Comparison of ENCODE assay signal across 16 mouse cellular contexts in genomic region chr1:184870646-184871385, GRCm38 (mm10). TPM values are rescaled to one million over a fixed set of nuclear protein-coding genes. Genes with fewer than 3 reads are reported as not detected.
DNase-seq lines count a peak whose midpoint lies in the region; ATAC-seq and TF ChIP-seq lines count a peak whose summit lies in the region.
"Had no signal": no experiment of that assay in that cellular context is flagged by ENCODE, and none has a peak within 500 bp of the region (broad histone marks: within the 10 kb centered on the region; RNA-seq: fewer than 3 reads in every experiment).

No protein-coding gene starts in this region.

- H3K4me2 ChIP-seq in stomach, embryonic 16.5 days (ENCODE audit: low read depth, low read length), result no peak overlapping the region
- H3K4me2 ChIP-seq in stomach, postnatal 0 days (replicated peaks; ENCODE audit: low read depth), result no peak overlapping the region
- H3K4me2 ChIP-seq: embryonic facial prominence, embryonic 15.5 days; hindbrain, embryonic 14.5 days had no signal

- no peaks in the 10 kb centered on the region for H3K36me3 ChIP-seq in stomach, embryonic 16.5 days (ENCODE audit: control insufficient read depth, insufficient read depth, low read length)
- H3K36me3 ChIP-seq in stomach, postnatal 0 days (ENCODE audit: control insufficient read depth, insufficient read depth, low read length), result no peaks in the 10 kb centered on the region
- H3K36me3 ChIP-seq: embryonic facial prominence, embryonic 15.5 days had no signal

- peaks cover 22% of the 10 kb centered on the region for H3K4me1 ChIP-seq in stomach, embryonic 16.5 days (ENCODE audit: control insufficient read depth, insufficient read depth, low read length)
- peaks cover 7% of the 10 kb centered on the region for H3K4me1 ChIP-seq in stomach, postnatal 0 days (replicated peaks; ENCODE audit: control insufficient read depth, insufficient read depth)

- 75% methylated on average over 11 of the region's 11 CpGs for WGBS in stomach, embryonic 16.5 days
- 76% methylated on average over 11 of the region's 11 CpGs for WGBS in stomach, postnatal 0 days

- H3K9ac ChIP-seq in stomach, embryonic 16.5 days (ENCODE audit: low read length), result no peak overlapping the region
- no peak overlapping the region for H3K9ac ChIP-seq in stomach, postnatal 0 days (ENCODE audit: low read length)
- H3K9ac ChIP-seq: embryonic facial prominence, embryonic 15.5 days; hindbrain, embryonic 14.5 days had no signal

- H3K27ac ChIP-seq in layer of hippocampus, adult 2 months, result peak overlapping the region; percentile 14; the same call in 1 of the 2 replicates
- H3K27ac ChIP-seq in stomach, embryonic 16.5 days (ENCODE audit: low read length), result peak overlapping the region; percentile 42; the same call in 1 of the 2 replicates
- H3K27ac ChIP-seq in stomach, postnatal 0 days (replicated peaks), result no peak overlapping the region
- H3K27ac ChIP-seq: hindbrain, embryonic 14.5 days had no signal

- no peak for DNase-seq in layer of hippocampus, adult 2 months (ENCODE audit: low spot score in 2 of 2)
- DNase-seq in layer of hippocampus, adult 9-11 months, result no peak
- no peak for DNase-seq in stomach, postnatal 0 days (ENCODE audit: low spot score)
- peak; percentile 43 to 72 for DNase-seq in kidney, postnatal 25 days
- no peak for DNase-seq in ovary, adult 18-20 months (ENCODE audit: low spot score)
- DNase-seq: cerebellum, adult 9-10 months; heart, postnatal 10 days; layer of hippocampus, postnatal 36 days; thymus, adult 2 months had no signal

- no peaks in the 10 kb centered on the region for H3K9me3 ChIP-seq in stomach, embryonic 16.5 days (replicated peaks; ENCODE audit: control insufficient read depth, low read length)
- H3K9me3 ChIP-seq in stomach, postnatal 0 days (ENCODE audit: control insufficient read depth, low read length), result no peaks in the 10 kb centered on the region
- H3K9me3 ChIP-seq: embryonic facial prominence, embryonic 15.5 days had no signal

- no peak for TF ChIP-seq CTCF in layer of hippocampus, adult 2 months (conservative IDR thresholded peaks at IDR 0.05)
- no peak for TF ChIP-seq CTCF in stomach, postnatal 0 days (IDR thresholded peaks at IDR 0.05; ENCODE audit: low read depth)

- no peak for TF ChIP-seq EP300 in stomach, postnatal 0 days (optimal IDR thresholded peaks at IDR 0.05)

- H3K27me3 ChIP-seq in stomach, embryonic 16.5 days (ENCODE audit: control insufficient read depth, insufficient read depth, low read length), result no peaks in the 10 kb centered on the region
- H3K27me3 ChIP-seq in stomach, postnatal 0 days (ENCODE audit: control insufficient read depth, insufficient read depth, low read length), result no peaks in the 10 kb centered on the region
- H3K27me3 ChIP-seq: embryonic facial prominence, embryonic 15.5 days had no signal

- H3K4me3 ChIP-seq in layer of hippocampus, adult 2 months, result no peak overlapping the region
- H3K4me3 ChIP-seq in stomach, embryonic 16.5 days (replicated peaks; ENCODE audit: low read length), result no peak overlapping the region
- H3K4me3 ChIP-seq in stomach, postnatal 0 days (ENCODE audit: low read depth, low read length), result no peak overlapping the region
- H3K4me3 ChIP-seq: embryonic facial prominence, embryonic 15.5 days had no signal

- ATAC-seq in stomach, embryonic 16.5 days (ENCODE audit: insufficient read depth, low FRiP score), result no peak
- ATAC-seq in stomach, postnatal 0 days (ENCODE audit: low FRiP score, low TSS enrichment), result no peak
- ATAC-seq in megakaryocyte-erythroid progenitor cell, adult 5-6 weeks (replicated peaks; ENCODE audit: low FRiP score, low TSS enrichment, poor library complexity, severe bottlenecking), result no peak

RNA-seq across cellular contexts. Expression of gene C130074G19Rik, which starts 12.2 kb away (rescaled TPM):
- total RNA-seq in layer of hippocampus, adult 2 months (2021), result 1 to 10 TPM; 7.1 to 8.3 TPM
- 1.5 and 2.2 TPM in 2 replicates for polyA plus RNA-seq in stomach, embryonic 16.5 days (2015; fragmentation: Nextera tagmentation; extraction: Ambion mirVana)
- polyA plus RNA-seq in stomach, postnatal 0 days (2015; fragmentation: Nextera tagmentation; extraction: Ambion mirVana), result 1.9 TPM in 2 replicates
- total RNA-seq in megakaryocyte-erythroid progenitor cell, adult 5-6 weeks (2014; fragmentation: Nextera tagmentation), result not detected in 2 replicates
- not detected in 2 replicates for total RNA-seq in megakaryocyte-erythroid progenitor cell, adult 5-6 weeks (2017)
- total RNA-seq: megakaryocyte progenitor cell, adult 5-6 weeks; MEL had no signal

RNA-seq across cellular contexts. Expression of gene Marc2, which starts 24.6 kb away (rescaled TPM):
- total RNA-seq in layer of hippocampus, adult 2 months (2021), result 100 to 1,000 TPM; 103 to 120 TPM
- 218 and 228 TPM in 2 replicates for polyA plus RNA-seq in stomach, embryonic 16.5 days (2015; fragmentation: Nextera tagmentation; extraction: Ambion mirVana)
- 197 and 217 TPM in 2 replicates for polyA plus RNA-seq in stomach, postnatal 0 days (2015; fragmentation: Nextera tagmentation; extraction: Ambion mirVana)
- total RNA-seq in megakaryocyte-erythroid progenitor cell, adult 5-6 weeks (2014; fragmentation: Nextera tagmentation), result 166 and 271 TPM in 2 replicates
- 101 and 114 TPM in 2 replicates for total RNA-seq in megakaryocyte-erythroid progenitor cell, adult 5-6 weeks (2017)

RNA-seq across cellular contexts. Expression of gene Marc1, which starts 59.7 kb away (rescaled TPM):
- under 1 TPM in 1 of 2 experiments, not detected in 1; 0.28 TPM for total RNA-seq in layer of hippocampus, adult 2 months (2021)
- 2.1 and 2.7 TPM in 2 replicates for polyA plus RNA-seq in stomach, embryonic 16.5 days (2015; fragmentation: Nextera tagmentation; extraction: Ambion mirVana)
- 0.32 and 0.65 TPM in 2 replicates for polyA plus RNA-seq in stomach, postnatal 0 days (2015; fragmentation: Nextera tagmentation; extraction: Ambion mirVana)
- total RNA-seq in megakaryocyte-erythroid progenitor cell, adult 5-6 weeks (2014; fragmentation: Nextera tagmentation), result not detected in 2 replicates
- not detected in 2 replicates for total RNA-seq in megakaryocyte-erythroid progenitor cell, adult 5-6 weeks (2017)
- total RNA-seq: heart, postnatal 10 days had no signal
- polyA plus RNA-seq: limb, embryonic 11.5 days had no signal

Comparison
In these comparisons a context has a peak if more than half of its experiments do, and no peak if none do; other contexts are left out.
1. DNase-seq: peak in kidney, postnatal 25 days (2 of 2); none in layer of hippocampus, adult 2 months (0 of 2), layer of hippocampus, adult 9-11 months (single experiment), stomach, postnatal 0 days (single experiment) and ovary, adult 18-20 months (single experiment).
2. RNA of gene C130074G19Rik, which starts 12.2 kb away (total RNA-seq): 7.1 to 8.3 TPM in layer of hippocampus, adult 2 months; not detected in megakaryocyte-erythroid progenitor cell, adult 5-6 weeks; every median in the first group is over 4 times any median in the second.